Mouse (Mus musculus) neural tube, embryonic 14.5 days (tissue): ENCODE results near the gene Ramp2. TPM values are rescaled to one million over a fixed set of nuclear protein-coding genes. Genes with fewer than 3 reads are reported as not detected.

Experiments used
- ATAC-seq: fragments of 200-750 bp; cut with Nextera tagmentation; 2 replicates; pipeline ENCODE4 v1.8.0; 2017; ENCODE audit warnings: low read depth, mild to moderate bottlenecking, moderate TSS enrichment, moderate library complexity
- H3K27ac ChIP-seq: fragments of 300-500 bp; sonication (generic); 2 replicates; pipeline ENCODE4 v1.5.1; 2014; ENCODE audit warnings: low read depth, mild to moderate bottlenecking, control low read depth, low read length, moderate library complexity, mixed read lengths
- H3K27me3 ChIP-seq: fragments of 300-500 bp; sonication (generic); 2 replicates; pipeline ENCODE4 v1.6.1; 2014; ENCODE audit warnings: low read length; ENCODE audit not compliant: control insufficient read depth, insufficient read depth
- H3K36me3 ChIP-seq: fragments of 300-500 bp; sonication (generic); 2 replicates; pipeline ENCODE4 v1.6.1; 2014; ENCODE audit warnings: low read length, mixed read lengths; ENCODE audit not compliant: control insufficient read depth, insufficient read depth
- H3K4me1 ChIP-seq: fragments of 300-500 bp; sonication (generic); 2 replicates; pipeline ENCODE4 v1.6.1; 2014; ENCODE audit warnings: low read length; ENCODE audit not compliant: control insufficient read depth, insufficient read depth
- H3K4me2 ChIP-seq: fragments of 300-500 bp; sonication (generic); 2 replicates; pipeline ENCODE4 v1.6.1; 2014; ENCODE audit warnings: mild to moderate bottlenecking, low read depth, low read length, control low read depth
- H3K4me3 ChIP-seq: fragments of 300-500 bp; sonication (generic); 2 replicates; pipeline ENCODE4 v1.5.1; 2014; ENCODE audit warnings: low read depth, low read length, control low read depth, mixed read lengths
- H3K9ac ChIP-seq: fragments of 300-500 bp; sonication (generic); replicated peaks from 2 replicates; pipeline ENCODE4 v1.6.1; 2014; ENCODE audit warnings: low read depth, mild to moderate bottlenecking, control low read depth, low read length, mixed read lengths
- H3K9me3 ChIP-seq: fragments of 300-500 bp; sonication (generic); 2 replicates; pipeline ENCODE4 v1.6.1; 2016; ENCODE audit warnings: low read length; ENCODE audit not compliant: control insufficient read depth
- WGBS: fragments of 180-500 bp; shearing (Covaris S2); extraction: QIAGEN DNeasy Blood & Tissue Kit; methylation state at CpG from one replicate; pipeline ENCODE4 v1.1.7; 2014; 5-methylcytosine and 5-hydroxymethylcytosine counted together
- polyA plus RNA-seq: library from polyadenylated mRNA; unstranded; fragments of >200 nt; fragmentation: Nextera tagmentation; extraction: Ambion mirVana; gene quantifications from 2 replicates; pipeline ENCODE4 v1.2.1, GENCODE M21; 2014

Ramp2 gene
- polyA plus RNA-seq, 1 experiment from 2014 or later, result 63.1 TPM

DNA sequence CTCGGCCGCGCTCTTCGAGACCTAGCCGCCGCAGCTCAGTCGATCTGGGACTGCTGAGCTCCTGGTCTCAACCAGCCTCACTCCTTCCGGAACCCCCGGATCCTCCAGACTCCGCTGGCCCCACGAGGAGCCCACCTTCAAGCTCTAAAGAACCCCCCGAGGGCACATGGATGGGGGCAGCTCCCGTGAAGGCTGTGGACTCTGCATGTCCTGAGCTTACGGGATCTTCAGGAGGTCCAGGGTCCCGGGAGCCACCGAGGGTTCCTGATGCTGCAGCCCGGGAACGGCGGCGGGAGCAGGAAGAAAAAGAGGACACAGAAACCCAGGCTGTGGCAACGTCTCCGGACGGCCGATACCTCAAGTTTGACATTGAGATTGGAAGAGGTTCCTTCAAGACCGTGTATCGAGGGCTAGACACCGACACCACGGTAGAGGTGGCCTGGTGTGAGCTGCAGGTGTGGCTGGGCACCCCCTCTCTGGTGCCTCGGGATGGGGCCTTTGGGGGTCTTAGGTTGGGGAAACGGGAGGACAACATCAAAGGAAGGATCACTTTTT, 15.1 kb downstream of the Ramp2 start:
- no peak overlapping the region for H3K27ac ChIP-seq
- ATAC-seq, result peak; percentile 39; the same call in 1 of the 2 replicates
- H3K4me3 ChIP-seq, result peak overlapping the region; percentile 38
- H3K9ac ChIP-seq, result peak overlapping the region; percentile 66
- H3K36me3 ChIP-seq, result no peaks in the 10 kb centered on the region
- peak overlapping the region; percentile 83 for H3K4me2 ChIP-seq
- under 1% methylated on average over 30 of the region's 30 CpGs for WGBS
- peaks cover 14% of the 10 kb centered on the region; the same call in 1 of the 2 replicates for H3K4me1 ChIP-seq
- no peaks in the 10 kb centered on the region for H3K9me3 ChIP-seq
- H3K27me3 ChIP-seq, result peaks cover 19% of the 10 kb centered on the region

DNA sequence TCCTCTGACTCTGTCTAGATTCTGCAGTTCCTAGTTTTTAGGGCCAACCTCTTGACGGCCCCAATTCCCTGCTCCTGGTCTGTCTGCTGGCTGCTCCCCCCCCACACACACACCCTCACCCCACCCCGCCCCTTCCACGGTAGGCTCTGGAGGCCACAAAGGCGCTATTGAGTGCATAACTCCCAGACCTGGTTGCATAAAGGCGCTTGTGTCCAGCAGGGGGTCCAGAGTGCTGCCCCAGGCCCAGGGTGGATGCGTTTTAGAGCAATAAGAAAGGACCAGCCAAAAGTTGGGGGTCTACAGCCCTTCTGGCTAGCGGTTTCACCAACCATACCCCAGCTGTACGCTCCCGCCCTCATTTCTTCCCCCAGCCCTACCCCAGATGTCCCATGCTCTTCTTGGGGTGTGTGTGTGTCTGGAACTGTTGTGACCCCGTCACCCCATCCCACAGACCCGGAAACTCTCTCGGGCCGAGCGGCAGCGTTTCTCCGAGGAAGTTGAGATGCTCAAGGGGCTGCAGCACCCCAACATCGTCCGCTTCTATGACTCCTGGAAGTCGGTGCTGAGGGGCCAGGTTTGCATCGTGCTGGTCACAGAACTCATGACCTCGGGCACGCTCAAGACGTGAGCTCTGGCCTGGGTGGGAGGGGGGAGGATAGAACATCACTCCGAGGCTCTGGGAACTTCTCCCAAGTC, 16.6 kb downstream of the Ramp2 start:
- no peaks in the 10 kb centered on the region for H3K36me3 ChIP-seq
- peaks cover 14% of the 10 kb centered on the region; the same call in 1 of the 2 replicates for H3K4me1 ChIP-seq
- peaks cover 19% of the 10 kb centered on the region for H3K27me3 ChIP-seq
- peak overlapping the region; percentile 15; the same call in 1 of the 2 replicates for H3K4me2 ChIP-seq
- ATAC-seq, result no peak
- H3K9ac ChIP-seq, result no peak overlapping the region
- no peaks in the 10 kb centered on the region for H3K9me3 ChIP-seq
- no peak overlapping the region; the same call in 1 of the 2 replicates for H3K27ac ChIP-seq
- 1% methylated on average over 24 of the region's 24 CpGs for WGBS
- peak overlapping the region; percentile 10; the same call in 1 of the 2 replicates for H3K4me3 ChIP-seq

DNA sequence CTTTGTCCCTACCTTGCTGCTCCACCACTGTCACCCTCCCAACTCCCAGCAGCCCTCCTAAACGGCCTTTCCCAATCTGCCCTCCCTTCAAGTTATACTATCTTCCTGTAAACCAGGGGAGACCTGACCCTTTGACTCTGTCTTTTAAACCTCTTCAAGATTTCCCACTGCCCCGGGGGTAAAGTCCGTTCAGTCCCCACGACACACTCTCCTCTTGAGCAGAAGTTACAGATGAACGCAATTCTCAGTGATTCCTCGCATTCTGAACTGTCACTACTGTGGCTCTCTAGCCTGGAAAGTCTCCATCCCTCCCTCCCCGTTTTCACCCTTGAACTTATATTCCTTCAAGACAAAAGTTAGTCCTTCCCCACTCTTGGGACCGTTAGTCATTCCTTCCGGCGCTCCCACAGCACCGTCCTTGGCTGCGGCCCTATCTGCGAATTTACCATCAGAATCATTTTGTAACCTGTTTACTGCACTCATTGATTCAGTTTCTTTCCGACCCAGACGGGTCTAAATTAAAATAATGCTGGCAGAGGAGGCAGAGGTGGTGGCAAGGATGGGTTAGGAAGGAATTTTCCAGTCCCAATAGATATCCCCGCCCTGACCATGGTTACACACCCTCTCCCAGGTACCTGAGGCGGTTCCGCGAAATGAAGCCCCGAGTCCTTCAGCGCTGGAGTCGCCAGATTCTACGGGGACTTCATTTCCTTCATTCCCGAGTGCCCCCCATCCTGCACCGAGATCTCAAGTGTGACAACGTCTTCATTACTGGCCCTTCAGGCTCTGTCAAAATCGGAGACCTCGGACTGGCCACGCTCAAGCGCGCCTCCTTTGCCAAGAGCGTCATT, 17.5 kb downstream of the Ramp2 start:
- Histone ChIP-seq H3K27me3 (peaks cover 19% of the 10 kb centered on the region), H3K4me1 (peaks cover 14% of the 10 kb centered on the region; the same call in 1 of the 2 replicates)

DNA sequence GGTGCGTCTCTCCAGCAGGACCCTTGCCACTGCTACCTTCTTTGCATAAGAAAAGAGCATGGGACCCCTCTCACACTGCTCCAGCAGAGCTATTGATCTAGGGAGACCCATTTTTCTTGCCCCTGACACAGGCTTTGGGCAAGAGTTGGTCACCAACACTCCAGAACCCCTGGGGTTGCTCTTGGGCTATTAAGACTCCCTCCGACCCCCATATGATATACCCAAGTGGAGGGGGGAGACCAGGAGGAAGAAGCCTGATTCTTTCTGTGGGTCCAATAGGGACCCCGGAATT, 18.1 kb downstream of the Ramp2 start:
- Histone ChIP-seq H3K36me3 (no peaks in the 10 kb centered on the region), H3K4me2 (no peak overlapping the region), H3K9ac (no peak overlapping the region), H3K9me3 (no peaks in the 10 kb centered on the region), H3K4me3 (no peak overlapping the region), H3K27me3 (peaks cover 19% of the 10 kb centered on the region), H3K27ac (no peak overlapping the region), H3K4me1 (peaks cover 14% of the 10 kb centered on the region; the same call in 1 of the 2 replicates)
- no peak for ATAC-seq
- WGBS, result 16% methylated on average over 3 of the region's 3 CpGs

More for the DNA sequence above, 17.5 kb downstream of the Ramp2 start:
- H3K9ac ChIP-seq, result no peak overlapping the region
- WGBS, result 2% methylated on average over 32 of the region's 32 CpGs
- H3K36me3 ChIP-seq, result no peaks in the 10 kb centered on the region
- no peak overlapping the region for H3K27ac ChIP-seq
- no peak for ATAC-seq
- H3K4me3 ChIP-seq, result no peak overlapping the region
- H3K4me2 ChIP-seq, result 0 out of 2 replicates have a peak overlapping the region, but pooled peaks have one; percentile 15
- H3K9me3 ChIP-seq, result no peaks in the 10 kb centered on the region

DNA sequence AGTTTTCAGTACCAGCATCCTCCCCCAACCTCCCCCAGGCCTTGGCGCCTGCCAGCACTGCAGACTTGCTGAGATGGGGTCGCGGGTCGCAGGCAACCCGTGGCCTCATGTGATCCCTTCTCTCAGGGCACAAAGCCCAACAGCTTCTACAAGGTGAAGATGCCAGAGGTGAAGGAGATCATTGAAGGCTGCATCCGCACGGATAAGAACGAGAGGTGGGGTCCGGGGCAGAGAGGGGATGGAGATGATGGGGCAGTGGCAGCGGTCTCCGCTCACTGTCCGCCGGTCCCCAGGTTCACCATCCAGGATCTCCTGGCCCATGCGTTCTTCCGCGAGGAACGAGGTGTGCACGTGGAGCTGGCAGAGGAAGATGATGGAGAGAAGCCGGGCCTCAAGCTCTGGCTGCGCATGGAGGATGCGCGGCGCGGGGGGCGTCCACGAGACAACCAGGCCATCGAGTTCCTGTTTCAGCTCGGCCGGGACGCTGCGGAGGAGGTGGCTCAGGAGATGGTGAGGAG, 19.2 kb downstream of the Ramp2 start:
- 1% methylated on average over 31 of the region's 31 CpGs for WGBS
- H3K4me2 ChIP-seq, result peak overlapping the region; percentile 45
- peaks cover 13% of the 10 kb centered on the region; the same call in 1 of the 2 replicates for H3K4me1 ChIP-seq
- no peaks in the 10 kb centered on the region for H3K9me3 ChIP-seq
- peaks cover 19% of the 10 kb centered on the region for H3K27me3 ChIP-seq
- no peak for ATAC-seq
- peak overlapping the region; percentile 22 for H3K4me3 ChIP-seq
- H3K9ac ChIP-seq, result peak overlapping the region; percentile 39; the same call in 1 of the 2 replicates
- no peak overlapping the region for H3K27ac ChIP-seq
- H3K36me3 ChIP-seq, result no peaks in the 10 kb centered on the region

DNA sequence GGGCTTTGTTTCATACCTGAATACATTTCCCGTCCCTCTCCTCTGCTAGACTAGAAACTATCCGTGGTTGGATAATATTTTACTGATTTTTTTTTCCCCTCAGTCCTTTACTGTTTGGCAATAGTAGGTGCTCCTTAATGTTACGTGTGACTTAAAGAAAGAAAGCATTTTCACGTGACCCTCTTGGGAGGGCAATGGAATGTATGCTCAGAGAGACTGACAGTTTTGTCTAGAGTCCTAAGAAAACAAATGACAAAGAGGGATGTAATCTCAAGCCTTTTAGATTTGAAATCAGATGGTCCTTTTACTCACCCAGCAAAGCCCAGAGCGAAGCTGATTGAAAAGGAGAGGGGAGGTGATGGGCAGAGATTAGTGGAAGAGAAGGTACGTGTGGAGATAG, 20.1 kb downstream of the Ramp2 start:
- no peaks in the 10 kb centered on the region for H3K36me3 ChIP-seq
- no peak overlapping the region for H3K4me3 ChIP-seq
- ATAC-seq, result no peak
- peak overlapping the region; percentile 45; the same call in 1 of the 2 replicates for H3K4me2 ChIP-seq
- H3K27me3 ChIP-seq, result peaks cover 19% of the 10 kb centered on the region
- no peaks in the 10 kb centered on the region for H3K9me3 ChIP-seq
- H3K4me1 ChIP-seq, result 0 out of 2 replicates have a peak, but pooled peaks cover 5% of the 10 kb centered on the region
- WGBS, result 22% methylated on average over 6 of the region's 6 CpGs
- H3K9ac ChIP-seq, result no peak overlapping the region
- H3K27ac ChIP-seq, result no peak overlapping the region

DNA sequence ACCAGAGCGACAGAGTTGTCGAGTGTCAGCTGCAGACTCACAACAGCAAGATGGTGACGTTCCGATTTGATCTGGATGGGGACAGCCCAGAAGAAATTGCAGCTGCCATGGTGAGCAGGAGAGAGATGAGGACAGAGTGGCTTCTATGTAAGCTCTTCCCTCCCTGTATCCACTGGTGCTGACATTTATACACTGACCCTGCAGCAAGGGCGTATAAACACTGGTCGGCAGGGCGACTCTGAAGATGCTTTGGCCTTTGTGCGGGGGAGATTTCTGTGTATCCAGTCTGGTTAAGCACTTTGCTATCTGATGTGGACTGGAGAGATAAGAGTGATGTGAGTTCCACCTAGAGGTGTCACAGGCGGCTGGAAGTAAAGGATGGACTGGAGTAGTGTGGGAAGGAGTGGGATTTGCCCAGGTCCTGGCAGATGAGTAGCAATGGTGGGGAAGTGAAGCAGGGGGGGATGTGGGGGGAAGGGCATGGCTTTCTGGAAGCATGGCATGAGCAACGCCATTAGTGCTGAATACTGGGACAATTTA, 23.8 kb downstream of the Ramp2 start:
- WGBS, result 35% methylated on average over 10 of the region's 10 CpGs
- ATAC-seq, result no peak; the same call in 1 of the 2 replicates
- Histone ChIP-seq H3K4me3 (no peak overlapping the region), H3K4me2 (peak overlapping the region; percentile 20; the same call in 1 of the 2 replicates), H3K27me3 (peaks cover 2% of the 10 kb centered on the region; the same call in 1 of the 2 replicates), H3K4me1 (0 out of 2 replicates have a peak, but pooled peaks cover 3% of the 10 kb centered on the region), H3K27ac (no peak overlapping the region), H3K36me3 (no peaks in the 10 kb centered on the region), H3K9ac (no peak overlapping the region), H3K9me3 (no peaks in the 10 kb centered on the region)

DNA sequence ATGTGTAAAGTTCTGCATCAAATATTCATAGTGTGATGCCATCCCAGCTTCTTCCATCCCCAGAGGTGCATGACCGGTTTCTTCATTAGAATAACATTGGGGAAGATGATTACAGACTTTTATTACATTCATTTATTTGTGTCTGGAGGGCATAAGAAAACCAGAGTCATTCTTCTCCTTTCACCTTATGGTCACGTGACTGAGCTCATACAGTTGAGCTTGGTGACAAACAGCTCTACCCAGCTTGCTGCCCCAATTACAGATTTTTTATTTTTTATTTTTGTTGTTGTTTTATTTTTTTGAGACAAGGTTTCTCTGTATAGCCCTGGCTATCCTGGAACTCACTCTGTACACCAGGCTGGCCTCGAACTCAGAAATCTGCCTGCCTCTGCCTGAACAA, 26.6 kb downstream of the Ramp2 start:
- no peak overlapping the region for H3K27ac ChIP-seq
- peaks cover 8% of the 10 kb centered on the region for H3K4me1 ChIP-seq
- no peak overlapping the region for H3K4me3 ChIP-seq
- H3K36me3 ChIP-seq, result no peaks in the 10 kb centered on the region
- WGBS, result 79% methylated on average over 3 of the region's 3 CpGs
- no peak for ATAC-seq
- no peak overlapping the region for H3K4me2 ChIP-seq
- no peak overlapping the region for H3K9ac ChIP-seq
- no peaks in the 10 kb centered on the region for H3K9me3 ChIP-seq
- H3K27me3 ChIP-seq, result no peaks in the 10 kb centered on the region
